Mouse (Mus musculus) layer of hippocampus, adult 2 months (tissue): Measurements from ENCODE around the gene Kctd20. TPM values are rescaled to one million over a fixed set of nuclear protein-coding genes. Genes with fewer than 3 reads are reported as not detected.

ENCODE experiments used
- DNase-seq, 2 experiments: peaks; one replicate each; pipeline ENCODE4 v3.0.0; 2022; ENCODE audit warnings: low spot score in 2 of 2
- H3K27ac ChIP-seq: fragments of 200-600 bp; 2 replicates; pipeline ENCODE4 v1.8.1; 2022
- H3K4me3 ChIP-seq: fragments of 200-600 bp; 2 replicates; pipeline ENCODE4 v1.8.1; 2022; ENCODE audit warnings: mild to moderate bottlenecking
- CTCF ChIP-seq: fragments of 200-600 bp; conservative IDR thresholded peaks from 2 replicates; pipeline ENCODE4 v1.8.1; 2022; ENCODE audit warnings: antibody characterized with exemption, mild to moderate bottlenecking, moderate library complexity
- total RNA-seq, 2 experiments: library from RNA; stranded (reverse); gene quantifications; 2 replicates each; pipeline ENCODE4 v1.2.3; 2021

Kctd20 gene
- total RNA-seq, 2 experiments from 2014 or later, result 58.7 to 64.4 TPM

DNA sequence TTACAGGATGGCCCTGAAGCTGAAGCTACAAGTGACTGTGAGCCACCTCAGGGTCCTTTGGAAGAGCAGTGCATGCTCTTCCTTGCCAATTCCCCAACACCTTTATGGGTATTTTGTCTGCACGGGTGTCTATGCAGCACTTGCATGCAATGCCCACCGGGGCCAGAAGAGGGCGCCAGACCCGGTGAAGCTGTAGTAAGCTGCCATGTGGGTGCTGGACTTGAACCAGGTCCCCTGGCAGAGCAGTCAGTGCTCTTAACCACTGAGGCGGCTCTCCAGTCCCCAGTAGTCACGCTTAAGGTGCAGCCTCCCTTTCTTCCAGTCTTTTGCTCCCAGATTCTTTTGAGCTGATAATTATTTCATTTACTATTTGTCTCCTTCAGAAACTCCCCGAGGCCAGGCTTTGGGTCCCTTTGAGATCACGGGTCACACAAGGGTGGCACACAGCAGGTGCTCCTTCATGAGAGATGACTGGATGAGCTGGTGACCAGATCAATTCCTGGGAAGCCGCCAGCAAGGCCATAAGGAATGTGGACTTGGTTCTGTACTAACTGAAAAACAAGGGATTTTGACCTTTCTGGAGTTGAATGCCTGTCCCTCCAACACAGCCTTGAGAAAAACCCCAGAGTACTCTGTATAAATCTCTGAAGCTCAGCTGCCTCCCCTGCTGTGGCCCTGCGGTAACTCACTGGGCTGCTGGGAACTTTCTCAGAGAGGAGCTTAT, 15.0 kb upstream of the Kctd20 start:
- no peak overlapping the region for H3K27ac ChIP-seq
- no peak for DNase-seq

DNA sequence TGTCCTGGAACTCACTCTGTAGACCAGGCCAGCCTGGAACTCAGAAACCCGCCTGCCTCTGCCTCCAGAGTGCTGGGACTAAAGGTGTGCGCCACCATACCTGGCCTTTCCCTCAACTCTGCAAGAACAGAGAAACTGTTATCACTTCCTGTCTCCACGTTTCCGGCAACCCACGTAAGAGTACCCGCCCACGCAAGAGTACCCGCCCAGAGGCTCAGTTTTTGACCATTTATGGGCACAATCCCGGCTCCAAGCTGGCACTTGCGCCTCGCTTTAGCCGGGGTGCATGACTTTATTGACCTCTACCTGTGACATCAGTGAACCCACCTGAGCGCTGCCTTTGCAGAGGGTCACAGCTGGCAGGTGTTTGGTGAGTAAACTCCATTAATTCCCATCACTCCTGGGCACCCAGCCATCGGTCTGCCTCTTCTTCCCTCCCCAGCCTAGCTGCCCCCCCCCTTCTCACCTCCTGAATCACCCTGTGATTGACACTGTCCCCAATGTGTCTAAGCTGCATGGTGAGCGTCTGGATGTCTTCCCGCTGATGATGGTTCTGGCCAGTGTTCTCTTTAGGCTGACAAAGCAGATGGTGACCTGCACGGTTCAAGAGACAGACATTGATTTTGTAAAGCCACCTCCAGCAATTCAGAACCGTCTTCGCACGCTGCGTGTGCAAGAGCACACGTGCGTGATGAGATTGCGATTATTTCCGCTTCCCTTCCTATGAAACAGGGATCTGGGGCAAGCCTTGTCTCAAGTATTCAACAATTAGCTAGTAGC, 10.8 kb upstream of the Kctd20 start:
- Histone ChIP-seq H3K4me3 (no peak overlapping the region), H3K27ac (no peak overlapping the region)
- no peak for TF ChIP-seq CTCF
- peak in 1 of 2 experiments; percentile 2 for DNase-seq

More for the DNA sequence above, 15.0 kb upstream of the Kctd20 start:
- peak; percentile 76 for TF ChIP-seq CTCF
- H3K4me3 ChIP-seq, result no peak overlapping the region

GRCm38 (mm10) chr17:28942101-28942500, 9.6 kb upstream of the Kctd20 start:
- no peak overlapping the region for H3K4me3 ChIP-seq

GRCm38 (mm10) chr17:28943740-28944139, 8.0 kb upstream of the Kctd20 start, which contains the start of gene Pxt1:
Pxt1 (minus strand) TSS chr17:28943840.
- Histone ChIP-seq H3K4me3 (no peak within 1 kb of the TSS), H3K27ac (no peak within 1 kb of the TSS)
- TF ChIP-seq CTCF, result no peak
- no peak for DNase-seq

More at GRCm38 (mm10) chr17:28942101-28942500, 9.6 kb upstream of the Kctd20 start:
- H3K27ac ChIP-seq, result no peak overlapping the region
- no peak for TF ChIP-seq CTCF
- DNase-seq, result no peak

DNA sequence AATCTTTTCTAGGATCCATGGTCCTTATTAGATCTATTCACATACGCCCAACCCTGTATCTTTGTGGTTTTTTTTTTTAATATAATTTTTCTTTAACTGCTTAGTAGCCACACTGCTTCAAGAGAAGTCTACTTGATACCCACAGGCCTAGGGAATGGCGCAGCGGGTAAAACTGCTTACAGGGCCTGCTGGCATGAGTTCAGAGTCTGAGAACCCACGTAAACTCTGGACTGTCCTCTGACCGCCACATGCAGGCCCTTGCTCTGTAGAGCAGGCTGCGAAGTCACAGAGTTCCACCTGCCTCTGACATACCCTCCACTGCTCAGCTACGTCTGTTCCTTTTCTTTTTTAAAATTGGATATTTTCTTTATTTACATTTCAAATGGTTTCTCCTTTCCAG, 7.3 kb upstream of the Kctd20 start:
- no peak for DNase-seq
- no peak overlapping the region for H3K4me3 ChIP-seq
- TF ChIP-seq CTCF, result no peak
- H3K27ac ChIP-seq, result no peak overlapping the region

- H3K4me3 ChIP-seq, result no peak overlapping the region
- DNase-seq, result no peak
- peak; percentile 51 for TF ChIP-seq CTCF
- peak overlapping the region; percentile 67; the same call in 1 of the 2 replicates for H3K27ac ChIP-seq
Measured at GRCm38 (mm10) chr17:28947011-28947939, 4.5 kb upstream of the Kctd20 start.

GRCm38 (mm10) chr17:28948661-28949060, 3.1 kb upstream of the Kctd20 start:
- Histone ChIP-seq H3K27ac (peak overlapping the region; percentile 67), H3K4me3 (no peak overlapping the region)
- no peak for TF ChIP-seq CTCF
- peak; percentile 52 to 54 for DNase-seq

GRCm38 (mm10) chr17:28950751-28951150, 999 bp upstream of the Kctd20 start:
- no peak for DNase-seq
- H3K27ac ChIP-seq, result no peak overlapping the region
- no peak for TF ChIP-seq CTCF
- no peak overlapping the region for H3K4me3 ChIP-seq

DNA sequence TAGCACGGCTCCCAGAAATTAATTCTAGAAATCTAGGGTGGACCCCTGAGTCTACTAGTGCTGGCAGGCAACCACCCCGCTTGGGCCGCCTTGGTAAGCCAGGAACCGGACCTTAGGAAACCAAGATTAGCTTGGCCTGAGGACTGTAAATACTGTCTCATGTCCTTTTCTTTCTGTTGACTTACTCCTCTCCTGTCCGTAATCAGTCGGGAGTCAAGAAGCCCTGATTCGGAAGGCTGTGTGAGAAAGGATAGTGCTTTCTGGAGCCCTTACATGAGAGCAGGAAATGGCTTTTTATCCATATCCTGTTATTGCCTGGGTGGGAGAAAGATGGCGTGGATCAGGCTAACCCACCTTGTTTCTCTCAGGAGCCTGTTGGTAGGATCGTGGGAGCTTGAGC, 1.5 kb downstream of the Kctd20 start:
- no peak for DNase-seq
- Histone ChIP-seq H3K4me3 (peak overlapping the region; percentile 96), H3K27ac (peak overlapping the region; percentile 99)
- no peak for TF ChIP-seq CTCF

GRCm38 (mm10) chr17:28954416-28954815, 2.7 kb downstream of the Kctd20 start:
- H3K27ac ChIP-seq, result no peak overlapping the region
- H3K4me3 ChIP-seq, result no peak overlapping the region
- TF ChIP-seq CTCF, result no peak
- no peak for DNase-seq

DNA sequence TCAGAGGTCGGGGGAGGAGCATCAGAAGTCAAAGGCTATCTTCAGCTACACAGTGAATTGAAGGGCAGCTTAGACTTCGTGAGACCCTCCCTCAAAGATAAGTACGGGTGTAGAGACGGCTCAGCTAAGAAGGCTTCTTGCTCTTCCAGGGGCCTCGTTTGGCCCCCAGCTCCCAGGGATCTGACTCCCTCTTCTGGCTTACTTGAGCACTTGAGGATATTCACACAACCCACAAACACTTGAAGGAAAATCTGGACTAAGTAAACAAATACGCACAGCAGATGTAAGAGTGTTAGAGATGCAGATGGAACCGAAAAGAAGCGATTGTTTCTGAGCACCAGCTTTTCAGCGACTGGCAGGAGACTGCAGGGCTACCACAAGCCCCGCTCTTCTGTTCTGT, 8.8 kb downstream of the Kctd20 start:
- peak in 1 of 2 experiments; percentile 19 for DNase-seq
- peak; percentile 64 for TF ChIP-seq CTCF
- 0 out of 2 replicates have a peak overlapping the region, but pooled peaks have one; percentile 20 for H3K27ac ChIP-seq
- no peak overlapping the region for H3K4me3 ChIP-seq

- no peak for TF ChIP-seq CTCF
- Histone ChIP-seq H3K27ac (no peak overlapping the region), H3K4me3 (no peak overlapping the region)
- DNase-seq, result no peak
Measured at GRCm38 (mm10) chr17:28961596-28961995, 9.8 kb downstream of the Kctd20 start.
